Mouse (Mus musculus) telencephalon, adult 2 months (tissue): ENCODE results near the gene Hipk2.

Experiments used
- DNase-seq: peaks from one replicate; pipeline ENCODE4 v3.0.0-alpha.2; 2011; ENCODE audit warnings: low read depth, low spot score

Hipk2 gene

GRCm38 (mm10) chr6:38649545-38649944 is 226.4 kb downstream of the Hipk2 start:
- no peak for DNase-seq
